Mouse (Mus musculus): ENCODE data around the gene Tbxas1. TPM values are rescaled to one million over a fixed set of nuclear protein-coding genes. Genes with fewer than 3 reads are reported as not detected.

The Tbxas1 gene
- polyA plus RNA-seq, 1 experiment from 2014 or later, result 1.7 TPM

DNA sequence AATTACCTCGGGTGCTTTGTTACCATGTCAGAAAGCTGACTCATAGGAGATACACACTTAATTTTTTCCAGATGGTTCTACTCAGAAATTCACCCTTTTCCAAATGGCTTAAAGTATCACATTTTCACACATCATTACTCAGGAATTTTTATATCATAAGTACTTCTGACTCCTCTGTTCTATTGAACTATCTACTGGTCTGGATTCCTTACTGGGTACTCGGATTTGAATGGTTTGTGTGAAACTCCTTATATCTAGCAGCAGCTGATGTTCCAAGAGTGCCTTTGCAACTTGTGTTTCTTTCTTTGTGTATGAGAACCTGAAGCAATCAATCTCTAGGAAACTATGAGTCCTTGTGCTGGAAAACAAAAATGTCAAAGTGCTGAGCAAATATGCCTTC is 81.4 kb downstream of the Tbxas1 start:
- Histone ChIP-seq H3K9me3 (replicated peaks; ENCODE audit: control insufficient read depth, low read length) (no peaks in the 10 kb centered on the region), H3K27me3 (ENCODE audit: control insufficient read depth, insufficient read depth, low read length) (no peaks in the 10 kb centered on the region), H3K4me1 (ENCODE audit: control insufficient read depth, insufficient read depth, low read length) (peaks cover 10% of the 10 kb centered on the region; the same call in 1 of the 2 replicates), H3K9ac (ENCODE audit: low read depth, low read length) (no peak overlapping the region), H3K27ac (ENCODE audit: low read depth, low read length) (no peak overlapping the region), H3K4me2 (no peak overlapping the region), H3K36me3 (ENCODE audit: control insufficient read depth, insufficient read depth, low read length) (no peaks in the 10 kb centered on the region), H3K4me3 (ENCODE audit: low read depth, low read length) (no peak overlapping the region)
- ATAC-seq (replicated peaks; ENCODE audit: insufficient number of reproducible peaks, low FRiP score, low TSS enrichment), result no peak
- 55% methylated on average over 2 of the region's 2 CpGs for WGBS (ENCODE audit: insufficient replicate concordance)

- no peak overlapping the region for H3K4me3 ChIP-seq (ENCODE audit: low read depth, low read length)
- no peak overlapping the region for H3K4me2 ChIP-seq
- WGBS (ENCODE audit: insufficient replicate concordance), result 67% methylated on average over 5 of the region's 5 CpGs
- H3K36me3 ChIP-seq (ENCODE audit: control insufficient read depth, insufficient read depth, low read length), result no peaks in the 10 kb centered on the region
- no peaks in the 10 kb centered on the region for H3K27me3 ChIP-seq (ENCODE audit: control insufficient read depth, insufficient read depth, low read length)
- no peak for ATAC-seq (replicated peaks; ENCODE audit: insufficient number of reproducible peaks, low FRiP score, low TSS enrichment)
- no peaks in the 10 kb centered on the region for H3K9me3 ChIP-seq (replicated peaks; ENCODE audit: control insufficient read depth, low read length)
- no peak overlapping the region for H3K27ac ChIP-seq (ENCODE audit: low read depth, low read length)
- H3K9ac ChIP-seq (ENCODE audit: low read depth, low read length), result no peak overlapping the region
- H3K4me1 ChIP-seq (ENCODE audit: control insufficient read depth, insufficient read depth, low read length), result peaks cover 10% of the 10 kb centered on the region; the same call in 1 of the 2 replicates
Observed at GRCm38 (mm10) chr6:38957246-38957645, 82.0 kb downstream of the Tbxas1 start.

GRCm38 (mm10) chr6:38959502-38959901 is 84.3 kb downstream of the Tbxas1 start:
- WGBS (ENCODE audit: insufficient replicate concordance), result 88% methylated on average over 9 of the region's 9 CpGs
- Histone ChIP-seq H3K27ac (ENCODE audit: low read depth, low read length) (no peak overlapping the region), H3K9me3 (replicated peaks; ENCODE audit: control insufficient read depth, low read length) (no peaks in the 10 kb centered on the region), H3K4me3 (ENCODE audit: low read depth, low read length) (no peak overlapping the region), H3K27me3 (ENCODE audit: control insufficient read depth, insufficient read depth, low read length) (no peaks in the 10 kb centered on the region), H3K9ac (ENCODE audit: low read depth, low read length) (no peak overlapping the region), H3K36me3 (ENCODE audit: control insufficient read depth, insufficient read depth, low read length) (no peaks in the 10 kb centered on the region), H3K4me2 (no peak overlapping the region), H3K4me1 (ENCODE audit: control insufficient read depth, insufficient read depth, low read length) (peaks cover 10% of the 10 kb centered on the region; the same call in 1 of the 2 replicates)
- ATAC-seq (replicated peaks; ENCODE audit: insufficient number of reproducible peaks, low FRiP score, low TSS enrichment), result no peak

DNA sequence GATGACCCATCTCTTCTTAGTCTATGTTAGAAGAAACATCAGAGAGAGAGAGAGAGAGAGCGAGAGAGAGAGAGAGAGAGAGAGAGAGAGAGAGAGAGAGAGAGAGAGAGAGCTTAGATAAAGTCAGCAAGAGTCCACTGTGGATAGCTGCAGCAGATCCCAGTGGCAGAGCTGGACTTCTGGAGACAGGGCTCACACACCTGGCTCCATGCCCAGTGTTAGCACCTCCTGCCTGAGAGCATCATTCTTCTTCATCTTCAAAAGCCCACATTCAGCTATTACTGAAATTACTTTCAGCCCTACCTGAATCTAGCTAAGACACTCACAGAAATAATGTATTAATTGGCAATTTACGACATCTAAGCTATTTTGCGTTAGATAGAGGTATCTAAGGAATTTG is 85.2 kb downstream of the Tbxas1 start:
- Histone ChIP-seq H3K36me3 (ENCODE audit: control insufficient read depth, insufficient read depth, low read length) (no peaks in the 10 kb centered on the region), H3K4me1 (ENCODE audit: control insufficient read depth, insufficient read depth, low read length) (peaks cover 10% of the 10 kb centered on the region), H3K27ac (ENCODE audit: low read depth, low read length) (no peak overlapping the region), H3K4me3 (ENCODE audit: low read depth, low read length) (no peak overlapping the region), H3K9me3 (replicated peaks; ENCODE audit: control insufficient read depth, low read length) (no peaks in the 10 kb centered on the region), H3K9ac (ENCODE audit: low read depth, low read length) (no peak overlapping the region), H3K27me3 (ENCODE audit: control insufficient read depth, insufficient read depth, low read length) (no peaks in the 10 kb centered on the region), H3K4me2 (no peak overlapping the region)
- ATAC-seq (replicated peaks; ENCODE audit: insufficient number of reproducible peaks, low FRiP score, low TSS enrichment), result no peak
- 68% methylated on average over 3 of the region's 3 CpGs for WGBS (ENCODE audit: insufficient replicate concordance)

- Histone ChIP-seq H3K4me2 (no peak overlapping the region), H3K36me3 (ENCODE audit: control insufficient read depth, insufficient read depth, low read length) (no peaks in the 10 kb centered on the region), H3K27ac (ENCODE audit: low read depth, low read length) (no peak overlapping the region), H3K9ac (ENCODE audit: low read depth, low read length) (no peak overlapping the region), H3K9me3 (replicated peaks; ENCODE audit: control insufficient read depth, low read length) (no peaks in the 10 kb centered on the region), H3K4me1 (ENCODE audit: control insufficient read depth, insufficient read depth, low read length) (peaks cover 13% of the 10 kb centered on the region), H3K27me3 (ENCODE audit: control insufficient read depth, insufficient read depth, low read length) (no peaks in the 10 kb centered on the region), H3K4me3 (ENCODE audit: low read depth, low read length) (no peak overlapping the region)
- 51% methylated on average over 12 of the region's 12 CpGs for WGBS (ENCODE audit: insufficient replicate concordance)
- no peak; the same call in 1 of the 2 replicates for ATAC-seq (replicated peaks; ENCODE audit: insufficient number of reproducible peaks, low FRiP score, low TSS enrichment)
Observed at GRCm38 (mm10) chr6:38960791-38961426, 85.7 kb downstream of the Tbxas1 start.

GRCm38 (mm10) chr6:38961427-38962033 is 86.3 kb downstream of the Tbxas1 start:
- ATAC-seq (replicated peaks; ENCODE audit: insufficient number of reproducible peaks, low FRiP score, low TSS enrichment), result no peak
- H3K27ac ChIP-seq (ENCODE audit: low read depth, low read length), result no peak overlapping the region

GRCm38 (mm10) chr6:38966839-38967238 is 91.6 kb downstream of the Tbxas1 start:
- Histone ChIP-seq H3K36me3 (ENCODE audit: control insufficient read depth, insufficient read depth, low read length) (no peaks in the 10 kb centered on the region), H3K4me1 (ENCODE audit: control insufficient read depth, insufficient read depth, low read length) (peaks cover 3% of the 10 kb centered on the region; the same call in 1 of the 2 replicates), H3K4me3 (ENCODE audit: low read depth, low read length) (no peak overlapping the region), H3K9ac (ENCODE audit: low read depth, low read length) (no peak overlapping the region), H3K4me2 (no peak overlapping the region), H3K27ac (ENCODE audit: low read depth, low read length) (no peak overlapping the region), H3K27me3 (ENCODE audit: control insufficient read depth, insufficient read depth, low read length) (no peaks in the 10 kb centered on the region), H3K9me3 (replicated peaks; ENCODE audit: control insufficient read depth, low read length) (no peaks in the 10 kb centered on the region)
- 85% methylated on average over 5 of the region's 5 CpGs for WGBS (ENCODE audit: insufficient replicate concordance)
- ATAC-seq (replicated peaks; ENCODE audit: insufficient number of reproducible peaks, low FRiP score, low TSS enrichment), result no peak

More at GRCm38 (mm10) chr6:38961427-38962033, 86.3 kb downstream of the Tbxas1 start:
- no peaks in the 10 kb centered on the region for H3K36me3 ChIP-seq (ENCODE audit: control insufficient read depth, insufficient read depth, low read length)
- no peak overlapping the region for H3K4me3 ChIP-seq (ENCODE audit: low read depth, low read length)
- WGBS (ENCODE audit: insufficient replicate concordance), result 61% methylated on average over 8 of the region's 8 CpGs
- peaks cover 13% of the 10 kb centered on the region for H3K4me1 ChIP-seq (ENCODE audit: control insufficient read depth, insufficient read depth, low read length)
- H3K9me3 ChIP-seq (replicated peaks; ENCODE audit: control insufficient read depth, low read length), result no peaks in the 10 kb centered on the region
- H3K4me2 ChIP-seq, result no peak overlapping the region
- H3K27me3 ChIP-seq (ENCODE audit: control insufficient read depth, insufficient read depth, low read length), result no peaks in the 10 kb centered on the region
- H3K9ac ChIP-seq (ENCODE audit: low read depth, low read length), result no peak overlapping the region

DNA sequence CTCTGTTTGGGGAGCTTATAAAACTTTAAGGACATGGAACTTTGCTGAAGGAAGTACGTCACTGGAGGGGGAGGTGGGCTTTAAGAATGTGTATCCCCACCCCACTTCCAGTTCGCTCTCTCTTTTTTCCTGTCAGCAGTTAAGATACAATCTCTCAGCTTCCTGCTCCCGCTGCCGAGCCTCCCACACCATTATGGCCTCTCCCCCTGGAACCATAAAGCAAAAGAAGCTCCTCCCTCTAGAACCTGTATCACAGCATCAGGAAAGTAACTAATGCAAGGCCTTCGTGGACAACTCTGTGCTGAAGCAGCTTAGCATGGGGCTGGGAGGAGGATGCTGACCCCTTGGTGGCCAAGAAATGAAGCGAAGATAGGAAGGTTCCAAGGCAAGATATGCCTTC is 92.1 kb downstream of the Tbxas1 start:
- Histone ChIP-seq H3K36me3 (ENCODE audit: control insufficient read depth, insufficient read depth, low read length) (no peaks in the 10 kb centered on the region), H3K9me3 (replicated peaks; ENCODE audit: control insufficient read depth, low read length) (no peaks in the 10 kb centered on the region), H3K9ac (ENCODE audit: low read depth, low read length) (no peak overlapping the region), H3K4me2 (no peak overlapping the region), H3K27ac (ENCODE audit: low read depth, low read length) (no peak overlapping the region), H3K4me3 (ENCODE audit: low read depth, low read length) (no peak overlapping the region), H3K27me3 (ENCODE audit: control insufficient read depth, insufficient read depth, low read length) (no peaks in the 10 kb centered on the region), H3K4me1 (ENCODE audit: control insufficient read depth, insufficient read depth, low read length) (peaks cover 3% of the 10 kb centered on the region; the same call in 1 of the 2 replicates)
- no peak for ATAC-seq (replicated peaks; ENCODE audit: insufficient number of reproducible peaks, low FRiP score, low TSS enrichment)
- WGBS (ENCODE audit: insufficient replicate concordance), result 57% methylated on average over 6 of the region's 6 CpGs

DNA sequence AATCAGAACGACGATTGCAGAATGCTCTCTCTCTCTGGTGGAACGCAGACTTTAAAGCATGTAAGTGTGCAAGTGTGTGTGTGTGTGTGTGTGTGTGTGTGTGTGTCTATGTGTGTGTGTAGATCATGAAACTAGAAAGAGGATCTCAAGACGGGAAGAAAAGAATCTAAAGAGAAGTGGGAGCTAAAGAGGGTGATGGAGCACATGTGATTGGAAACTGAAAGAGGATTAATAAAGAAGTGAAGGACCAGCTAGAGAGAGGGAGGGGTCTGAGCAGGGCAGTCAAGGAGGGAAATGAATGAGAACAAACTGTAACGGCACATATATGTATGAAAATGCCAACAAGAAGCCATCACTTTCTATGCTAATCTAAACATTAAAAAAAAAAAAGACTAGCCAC is 92.8 kb downstream of the Tbxas1 start:
- no peaks in the 10 kb centered on the region for H3K27me3 ChIP-seq (ENCODE audit: control insufficient read depth, insufficient read depth, low read length)
- no peak overlapping the region for H3K9ac ChIP-seq (ENCODE audit: low read depth, low read length)
- ATAC-seq (replicated peaks; ENCODE audit: insufficient number of reproducible peaks, low FRiP score, low TSS enrichment), result no peak
- no peak overlapping the region for H3K4me2 ChIP-seq
- H3K4me1 ChIP-seq (ENCODE audit: control insufficient read depth, insufficient read depth, low read length), result peaks cover 3% of the 10 kb centered on the region; the same call in 1 of the 2 replicates
- H3K4me3 ChIP-seq (ENCODE audit: low read depth, low read length), result no peak overlapping the region
- no peaks in the 10 kb centered on the region for H3K36me3 ChIP-seq (ENCODE audit: control insufficient read depth, insufficient read depth, low read length)
- 85% methylated on average over 5 of the region's 5 CpGs for WGBS (ENCODE audit: insufficient replicate concordance)
- no peaks in the 10 kb centered on the region for H3K9me3 ChIP-seq (replicated peaks; ENCODE audit: control insufficient read depth, low read length)
- H3K27ac ChIP-seq (ENCODE audit: low read depth, low read length), result no peak overlapping the region

All from heart, embryonic 11.5 days (tissue).